Comparison of ENCODE assay signal across 35 mouse cellular contexts in genomic region chr12:24383016-24383415, GRCm38 (mm10).
"Had no signal": no experiment of that assay in that cellular context is flagged by ENCODE, and none has a peak within 500 bp of the region (broad histone marks: within the 10 kb centered on the region; RNA-seq: fewer than 3 reads in every experiment).

No protein-coding gene starts in this region.

- H3K9ac ChIP-seq: heart, embryonic 12.5 days; heart, embryonic 13.5 days; heart, embryonic 15.5 days; hindbrain, embryonic 12.5 days; hindbrain, embryonic 13.5 days; hindbrain, embryonic 14.5 days; hindbrain, embryonic 15.5 days; intestine, embryonic 15.5 days; kidney, embryonic 15.5 days had no signal

- H3K27me3 ChIP-seq: heart, embryonic 12.5 days; heart, embryonic 13.5 days; heart, embryonic 15.5 days; hindbrain, embryonic 12.5 days; hindbrain, embryonic 13.5 days; hindbrain, embryonic 15.5 days; intestine, embryonic 15.5 days; kidney, embryonic 15.5 days had no signal

- ATAC-seq: hindbrain, embryonic 16.5 days; hindbrain, postnatal 0 days; inflammation-experienced regulatory T-cells, adult 6 months; intestine, embryonic 15.5 days; intestine, embryonic 16.5 days; intestine, postnatal 0 days had no signal

- H3K9me3 ChIP-seq: heart, embryonic 15.5 days; intestine, embryonic 15.5 days had no signal

- H3K4me3 ChIP-seq: heart, embryonic 10.5 days; heart, embryonic 12.5 days; heart, embryonic 13.5 days; heart, embryonic 15.5 days; hindbrain, embryonic 10.5 days; hindbrain, embryonic 12.5 days; hindbrain, embryonic 13.5 days; hindbrain, embryonic 15.5 days; intestine, embryonic 15.5 days; kidney, embryonic 15.5 days; layer of hippocampus, adult 2 months; left cerebral cortex, adult 2 months had no signal

- H3K4me2 ChIP-seq: heart, embryonic 11.5 days; heart, embryonic 12.5 days; heart, embryonic 13.5 days; heart, embryonic 15.5 days; hindbrain, embryonic 12.5 days; hindbrain, embryonic 13.5 days; hindbrain, embryonic 14.5 days; hindbrain, embryonic 15.5 days; intestine, embryonic 15.5 days; kidney, embryonic 15.5 days had no signal

- H3K4me1 ChIP-seq: heart, embryonic 10.5 days; heart, embryonic 12.5 days; heart, embryonic 13.5 days; heart, embryonic 15.5 days; hindbrain, embryonic 10.5 days; hindbrain, embryonic 12.5 days; hindbrain, embryonic 13.5 days; hindbrain, embryonic 15.5 days; intestine, embryonic 15.5 days; kidney, embryonic 15.5 days had no signal

- H3K27ac ChIP-seq: heart, embryonic 10.5 days; heart, embryonic 13.5 days; heart, embryonic 15.5 days; hindbrain, embryonic 10.5 days; hindbrain, embryonic 12.5 days; hindbrain, embryonic 13.5 days; hindbrain, embryonic 14.5 days; hindbrain, embryonic 15.5 days; hindbrain, postnatal 0 days; intestine, embryonic 15.5 days; kidney, embryonic 15.5 days; kidney, postnatal 0 days; layer of hippocampus, adult 2 months; left cerebral cortex, adult 2 months had no signal

- H3K36me3 ChIP-seq: heart, embryonic 10.5 days; heart, embryonic 12.5 days; heart, embryonic 13.5 days; heart, embryonic 15.5 days; hindbrain, embryonic 10.5 days; hindbrain, embryonic 12.5 days; hindbrain, embryonic 13.5 days; hindbrain, embryonic 15.5 days; intestine, embryonic 15.5 days; kidney, embryonic 15.5 days had no signal

- DNase-seq: heart, postnatal 14 days; heart, postnatal 36 days; heart, postnatal 4 days; kidney, adult 11 months; kidney, adult 18-20 months; kidney, adult 2 months; kidney, adult 8-10 months; kidney, adult 9 months; kidney, postnatal 10 days; kidney, postnatal 14 days; kidney, postnatal 25 days; kidney, postnatal 36 days; kidney, postnatal 4 days; layer of hippocampus, adult 9-11 months; layer of hippocampus, postnatal 36 days had no signal
